Mouse (Mus musculus) forebrain, embryonic 13.5 days (tissue): ENCODE results near the gene Hepacam. TPM values are rescaled to one million over a fixed set of nuclear protein-coding genes. Genes with fewer than 3 reads are reported as not detected.
A peak's percentile ranks its signal among the peaks of the same experiment; 100 is the strongest.

Experiments
- ATAC-seq: fragments of 200-750 bp; cut with Nextera tagmentation; 2 replicates; pipeline ENCODE4 v1.8.0; 2017
- H3K27ac ChIP-seq: fragments of 300-500 bp; sonication (generic); 2 replicates; pipeline ENCODE4 v1.5.1; 2015; ENCODE audit warnings: inconsistent platforms, mild to moderate bottlenecking, moderate library complexity
- H3K27me3 ChIP-seq: fragments of 300-500 bp; sonication (generic); 2 replicates; pipeline ENCODE4 v1.6.1; 2015; ENCODE audit warnings: mild to moderate bottlenecking, inconsistent platforms
- H3K36me3 ChIP-seq: fragments of 300-500 bp; sonication (generic); 2 replicates; pipeline ENCODE4 v1.6.1; 2015; ENCODE audit warnings: mild to moderate bottlenecking, inconsistent platforms; ENCODE audit not compliant: poor library complexity, severe bottlenecking
- H3K4me1 ChIP-seq: fragments of 300-500 bp; sonication (generic); 2 replicates; pipeline ENCODE4 v1.6.1; 2015; ENCODE audit warnings: inconsistent platforms
- H3K4me2 ChIP-seq: fragments of 300-500 bp; sonication (generic); 2 replicates; pipeline ENCODE4 v1.6.1; 2015; ENCODE audit warnings: inconsistent platforms, mild to moderate bottlenecking, moderate library complexity
- H3K4me3 ChIP-seq: fragments of 300-500 bp; sonication (generic); 2 replicates; pipeline ENCODE4 v1.5.1; 2015; ENCODE audit warnings: mild to moderate bottlenecking, inconsistent platforms
- H3K9ac ChIP-seq: fragments of 300-500 bp; sonication (generic); 2 replicates; pipeline ENCODE4 v1.6.1; 2015; ENCODE audit warnings: mild to moderate bottlenecking, inconsistent platforms
- H3K9me3 ChIP-seq: fragments of 300-500 bp; sonication (generic); replicated peaks from 2 replicates; pipeline ENCODE4 v1.6.1; 2016; ENCODE audit warnings: inconsistent platforms
- WGBS: fragments of 180-500 bp; shearing (Covaris S2); methylation state at CpG from one replicate; pipeline ENCODE4 v1.1.7; 2015; 5-methylcytosine and 5-hydroxymethylcytosine counted together
- polyA plus RNA-seq: library from polyadenylated mRNA; unstranded; fragments of >200 nt; fragmentation: Nextera tagmentation; extraction: Ambion mirVana; gene quantifications from 2 replicates; pipeline ENCODE4 v1.2.1, GENCODE M21; 2015

Hepacam gene
- polyA plus RNA-seq, 1 experiment from 2014 or later, result 0.44 TPM

GRCm38 (mm10) chr9:37420676-37421075 lies 53.5 kb downstream of the Hepacam start:
- Histone ChIP-seq H3K4me2 (peak overlapping the region; percentile 48), H3K27ac (no peak overlapping the region), H3K9me3 (no peaks in the 10 kb centered on the region), H3K4me1 (peaks cover 9% of the 10 kb centered on the region), H3K4me3 (peak overlapping the region; percentile 14), H3K27me3 (0 out of 2 replicates have a peak, but pooled peaks cover 3% of the 10 kb centered on the region), H3K36me3 (no peaks in the 10 kb centered on the region), H3K9ac (0 out of 2 replicates have a peak overlapping the region, but pooled peaks have one; percentile 9)
- under 1% methylated on average over 27 of the region's 27 CpGs for WGBS
- ATAC-seq, result peak; percentile 91

GRCm38 (mm10) chr9:37421239-37421638 lies 54.1 kb downstream of the Hepacam start:
- no peak overlapping the region for H3K27ac ChIP-seq
- no peaks in the 10 kb centered on the region for H3K36me3 ChIP-seq
- 0 out of 2 replicates have a peak overlapping the region, but pooled peaks have one; percentile 9 for H3K9ac ChIP-seq
- H3K4me3 ChIP-seq, result peak overlapping the region; percentile 14
- H3K27me3 ChIP-seq, result 0 out of 2 replicates have a peak, but pooled peaks cover 3% of the 10 kb centered on the region
- ATAC-seq, result peak; percentile 54
- 37% methylated on average over 12 of the region's 12 CpGs for WGBS
- H3K9me3 ChIP-seq, result no peaks in the 10 kb centered on the region
- peak overlapping the region; percentile 48 for H3K4me2 ChIP-seq
- H3K4me1 ChIP-seq, result peaks cover 9% of the 10 kb centered on the region

GRCm38 (mm10) chr9:37429326-37429725 lies 62.2 kb downstream of the Hepacam start:
- H3K4me1 ChIP-seq, result peaks cover 33% of the 10 kb centered on the region
- no peak overlapping the region for H3K9ac ChIP-seq
- no peak overlapping the region for H3K4me2 ChIP-seq
- no peaks in the 10 kb centered on the region for H3K9me3 ChIP-seq
- peaks cover 51% of the 10 kb centered on the region for H3K27me3 ChIP-seq
- no peak overlapping the region for H3K4me3 ChIP-seq
- WGBS, result 49% methylated on average over 26 of the region's 26 CpGs
- no peaks in the 10 kb centered on the region for H3K36me3 ChIP-seq
- no peak overlapping the region for H3K27ac ChIP-seq
- no peak for ATAC-seq

GRCm38 (mm10) chr9:37430582-37430981 lies 63.4 kb downstream of the Hepacam start:
- Histone ChIP-seq H3K9me3 (no peaks in the 10 kb centered on the region), H3K36me3 (no peaks in the 10 kb centered on the region), H3K27ac (no peak overlapping the region), H3K9ac (no peak overlapping the region), H3K4me2 (peak overlapping the region; percentile 88), H3K4me1 (peaks cover 42% of the 10 kb centered on the region), H3K27me3 (peaks cover 61% of the 10 kb centered on the region), H3K4me3 (no peak overlapping the region)
- under 1% methylated on average over 12 of the region's 12 CpGs for WGBS
- peak; percentile 80 for ATAC-seq

GRCm38 (mm10) chr9:37432026-37432666 lies 65.0 kb downstream of the Hepacam start:
- peak overlapping the region; percentile 88 for H3K4me2 ChIP-seq
- H3K27me3 ChIP-seq, result peaks cover 67% of the 10 kb centered on the region
- peak; percentile 68 for ATAC-seq
- H3K27ac ChIP-seq, result no peak overlapping the region
- peak overlapping the region; percentile 64; the same call in 1 of the 2 replicates for H3K9ac ChIP-seq
- H3K4me1 ChIP-seq, result peaks cover 42% of the 10 kb centered on the region
- H3K4me3 ChIP-seq, result peak overlapping the region; percentile 43
- no peaks in the 10 kb centered on the region for H3K36me3 ChIP-seq
- under 1% methylated on average over 15 of the region's 17 CpGs for WGBS
- no peaks in the 10 kb centered on the region for H3K9me3 ChIP-seq

- Histone ChIP-seq H3K4me1 (peaks cover 47% of the 10 kb centered on the region), H3K27me3 (peaks cover 67% of the 10 kb centered on the region), H3K4me2 (peak within 1 kb of the TSS; percentile 88), H3K27ac (no peak within 1 kb of the TSS), H3K4me3 (peak within 1 kb of the TSS; percentile 43), H3K9ac (peak within 1 kb of the TSS; percentile 64), H3K36me3 (no peaks in the 10 kb centered on the region), H3K9me3 (no peaks in the 10 kb centered on the region)
- under 1% methylated on average over 37 of the region's 40 CpGs for WGBS
- peak; percentile 34 for ATAC-seq
Measured at GRCm38 (mm10) chr9:37432720-37433421, 65.7 kb downstream of the Hepacam start, which contains the start of gene Robo3. TSS of gene Robo3 (minus strand) at chr9:37433246.

GRCm38 (mm10) chr9:37433823-37434560 lies 66.8 kb downstream of the Hepacam start:
- Histone ChIP-seq H3K9ac (no peak overlapping the region), H3K27me3 (peaks cover 64% of the 10 kb centered on the region), H3K4me1 (peaks cover 56% of the 10 kb centered on the region), H3K4me2 (peak overlapping the region; percentile 88), H3K36me3 (no peaks in the 10 kb centered on the region), H3K9me3 (no peaks in the 10 kb centered on the region), H3K27ac (no peak overlapping the region), H3K4me3 (peak overlapping the region; percentile 43; the same call in 1 of the 2 replicates)
- 6% methylated on average over 18 of the region's 18 CpGs for WGBS
- ATAC-seq, result no peak

GRCm38 (mm10) chr9:37434932-37435331 lies 67.8 kb downstream of the Hepacam start:
- Histone ChIP-seq H3K4me1 (peaks cover 56% of the 10 kb centered on the region), H3K36me3 (no peaks in the 10 kb centered on the region), H3K4me3 (no peak overlapping the region), H3K9ac (no peak overlapping the region), H3K27me3 (peaks cover 55% of the 10 kb centered on the region), H3K9me3 (no peaks in the 10 kb centered on the region), H3K4me2 (no peak overlapping the region), H3K27ac (no peak overlapping the region)
- WGBS, result under 1% methylated on average over 14 of the region's 14 CpGs
- ATAC-seq, result no peak

- H3K4me1 ChIP-seq, result peaks cover 55% of the 10 kb centered on the region
- H3K9ac ChIP-seq, result no peak overlapping the region
- WGBS, result 12% methylated on average over 4 of the region's 4 CpGs
- no peak overlapping the region for H3K4me3 ChIP-seq
- no peaks in the 10 kb centered on the region for H3K9me3 ChIP-seq
- H3K27me3 ChIP-seq, result peaks cover 53% of the 10 kb centered on the region
- no peak for ATAC-seq
- H3K27ac ChIP-seq, result no peak overlapping the region
- H3K4me2 ChIP-seq, result no peak overlapping the region
- H3K36me3 ChIP-seq, result no peaks in the 10 kb centered on the region
Measured at GRCm38 (mm10) chr9:37435616-37436015, 68.5 kb downstream of the Hepacam start.
